Mouse (Mus musculus) limb, embryonic 12.5 days (tissue): ENCODE measurements at regions not wholly inside any gene's neighbourhood (a gene's known extent, or its start where the extent isn't known, plus 50 kb on each side); places are given as distances from the start of the nearest gene placed in this dataset.

Source experiments
- ATAC-seq: fragments of 200-750 bp; cut with Nextera tagmentation; 2 replicates; pipeline ENCODE4 v1.8.0; 2017; ENCODE audit warnings: low read depth, moderate TSS enrichment; ENCODE audit not compliant: insufficient number of reproducible peaks, insufficient read depth, low FRiP score, low TSS enrichment
- H3K27ac ChIP-seq: fragments of 300-500 bp; sonication (generic); 2 replicates; pipeline ENCODE4 v1.5.1; 2016; ENCODE audit warnings: mild to moderate bottlenecking, moderate library complexity
- H3K27me3 ChIP-seq: fragments of 300-500 bp; sonication (generic); 2 replicates; pipeline ENCODE4 v1.6.1; 2016; ENCODE audit warnings: mild to moderate bottlenecking, moderate library complexity
- H3K36me3 ChIP-seq: fragments of 300-500 bp; sonication (generic); 2 replicates; pipeline ENCODE4 v1.6.1; 2016; ENCODE audit warnings: mild to moderate bottlenecking, moderate library complexity
- H3K4me1 ChIP-seq: fragments of 300-500 bp; sonication (generic); replicated peaks from 2 replicates; pipeline ENCODE4 v1.6.1; 2016
- H3K4me2 ChIP-seq: fragments of 300-500 bp; sonication (generic); 2 replicates; pipeline ENCODE4 v1.6.1; 2016; ENCODE audit warnings: mild to moderate bottlenecking, moderate library complexity
- H3K4me3 ChIP-seq: fragments of 300-500 bp; sonication (generic); replicated peaks from 2 replicates; pipeline ENCODE4 v1.5.1; 2016; ENCODE audit warnings: mild to moderate bottlenecking
- H3K9ac ChIP-seq: fragments of 300-500 bp; sonication (generic); replicated peaks from 2 replicates; pipeline ENCODE4 v1.6.1; 2016; ENCODE audit warnings: mild to moderate bottlenecking, moderate library complexity
- H3K9me3 ChIP-seq: fragments of 300-500 bp; sonication (generic); 2 replicates; pipeline ENCODE4 v1.6.1; 2016; ENCODE audit warnings: mild to moderate bottlenecking, moderate library complexity
- WGBS: fragments of 180-500 bp; shearing (Covaris S2); methylation state at CpG from one replicate; pipeline ENCODE4 v1.1.7; 2016; 5-methylcytosine and 5-hydroxymethylcytosine counted together

GRCm38 (mm10) chr2:28325502-28325901 lies 121.1 kb upstream of the Ppp1r26 start:
- 65% methylated on average over 11 of the region's 11 CpGs for WGBS
- Histone ChIP-seq H3K4me3 (no peak overlapping the region), H3K4me1 (peaks cover 17% of the 10 kb centered on the region), H3K4me2 (no peak overlapping the region), H3K27ac (no peak overlapping the region), H3K9ac (no peak overlapping the region), H3K9me3 (no peaks in the 10 kb centered on the region), H3K27me3 (no peaks in the 10 kb centered on the region), H3K36me3 (no peaks in the 10 kb centered on the region)
- ATAC-seq = no peak

- no peak overlapping the region for H3K4me3 ChIP-seq
- no peak overlapping the region for H3K4me2 ChIP-seq
- no peaks in the 10 kb centered on the region for H3K9me3 ChIP-seq
- H3K27ac ChIP-seq = no peak overlapping the region
- no peak for ATAC-seq
- no peak overlapping the region for H3K9ac ChIP-seq
- no peaks in the 10 kb centered on the region for H3K36me3 ChIP-seq
- H3K27me3 ChIP-seq = no peaks in the 10 kb centered on the region
- H3K4me1 ChIP-seq = peaks cover 17% of the 10 kb centered on the region
- WGBS = 33% methylated on average over 6 of the region's 6 CpGs
Observed at GRCm38 (mm10) chr2:28326056-28326455, 120.5 kb upstream of the Ppp1r26 start.

GRCm38 (mm10) chr2:28326682-28327081 lies 119.9 kb upstream of the Ppp1r26 start:
- no peak overlapping the region for H3K27ac ChIP-seq
- H3K36me3 ChIP-seq = no peaks in the 10 kb centered on the region
- H3K4me2 ChIP-seq = no peak overlapping the region
- H3K27me3 ChIP-seq = no peaks in the 10 kb centered on the region
- no peak overlapping the region for H3K9ac ChIP-seq
- WGBS = 90% methylated on average over 3 of the region's 3 CpGs
- no peak overlapping the region for H3K4me3 ChIP-seq
- H3K4me1 ChIP-seq = peaks cover 17% of the 10 kb centered on the region
- no peak for ATAC-seq
- no peaks in the 10 kb centered on the region for H3K9me3 ChIP-seq

GRCm38 (mm10) chr2:28329130-28329529 lies 117.5 kb upstream of the Ppp1r26 start:
- Histone ChIP-seq H3K9me3 (no peaks in the 10 kb centered on the region), H3K36me3 (no peaks in the 10 kb centered on the region), H3K4me2 (no peak overlapping the region), H3K4me3 (no peak overlapping the region), H3K27me3 (no peaks in the 10 kb centered on the region), H3K4me1 (peaks cover 17% of the 10 kb centered on the region), H3K9ac (no peak overlapping the region), H3K27ac (no peak overlapping the region)
- ATAC-seq = no peak
- 90% methylated on average over 5 of the region's 5 CpGs for WGBS

GRCm38 (mm10) chr2:28335141-28335789 lies 111.3 kb upstream of the Ppp1r26 start:
- H3K4me1 ChIP-seq = no peaks in the 10 kb centered on the region
- ATAC-seq = no peak
- H3K4me3 ChIP-seq = no peak overlapping the region
- H3K4me2 ChIP-seq = no peak overlapping the region
- no peaks in the 10 kb centered on the region for H3K27me3 ChIP-seq
- WGBS = 30% methylated on average over 9 of the region's 9 CpGs
- H3K36me3 ChIP-seq = no peaks in the 10 kb centered on the region
- no peak overlapping the region for H3K9ac ChIP-seq
- H3K27ac ChIP-seq = no peak overlapping the region
- no peaks in the 10 kb centered on the region for H3K9me3 ChIP-seq

GRCm38 (mm10) chr2:28335810-28336209 lies 110.8 kb upstream of the Ppp1r26 start:
- no peak overlapping the region for H3K27ac ChIP-seq
- H3K9me3 ChIP-seq = no peaks in the 10 kb centered on the region
- no peaks in the 10 kb centered on the region for H3K27me3 ChIP-seq
- H3K4me1 ChIP-seq = no peaks in the 10 kb centered on the region
- no peaks in the 10 kb centered on the region for H3K36me3 ChIP-seq
- H3K4me3 ChIP-seq = no peak overlapping the region
- 65% methylated on average over 3 of the region's 3 CpGs for WGBS
- ATAC-seq = no peak
- no peak overlapping the region for H3K4me2 ChIP-seq
- H3K9ac ChIP-seq = no peak overlapping the region

- Histone ChIP-seq H3K36me3 (no peaks in the 10 kb centered on the region), H3K4me3 (no peak overlapping the region), H3K27ac (no peak overlapping the region), H3K9ac (no peak overlapping the region), H3K4me2 (no peak overlapping the region), H3K9me3 (no peaks in the 10 kb centered on the region), H3K27me3 (no peaks in the 10 kb centered on the region), H3K4me1 (no peaks in the 10 kb centered on the region)
- no peak for ATAC-seq
- WGBS = 65% methylated on average over 17 of the region's 17 CpGs
Observed at GRCm38 (mm10) chr2:28336349-28337309, 110.0 kb upstream of the Ppp1r26 start.

- H3K27ac ChIP-seq = no peak overlapping the region
- H3K4me3 ChIP-seq = no peak overlapping the region
- no peaks in the 10 kb centered on the region for H3K9me3 ChIP-seq
- no peaks in the 10 kb centered on the region for H3K27me3 ChIP-seq
- WGBS = 89% methylated on average over 5 of the region's 5 CpGs
- no peaks in the 10 kb centered on the region for H3K36me3 ChIP-seq
- H3K4me1 ChIP-seq = no peaks in the 10 kb centered on the region
- H3K4me2 ChIP-seq = no peak overlapping the region
- H3K9ac ChIP-seq = no peak overlapping the region
- no peak for ATAC-seq
Observed at GRCm38 (mm10) chr2:28337561-28337960, 109.0 kb upstream of the Ppp1r26 start.

GRCm38 (mm10) chr2:28341304-28341703 lies 105.3 kb upstream of the Ppp1r26 start:
- no peaks in the 10 kb centered on the region for H3K36me3 ChIP-seq
- WGBS = 90% methylated on average over 2 of the region's 2 CpGs
- no peak overlapping the region for H3K4me2 ChIP-seq
- H3K9me3 ChIP-seq = no peaks in the 10 kb centered on the region
- H3K27ac ChIP-seq = no peak overlapping the region
- no peak for ATAC-seq
- 0 out of 2 replicates have a peak, but pooled peaks cover 3% of the 10 kb centered on the region for H3K4me1 ChIP-seq
- no peak overlapping the region for H3K9ac ChIP-seq
- no peak overlapping the region for H3K4me3 ChIP-seq
- H3K27me3 ChIP-seq = no peaks in the 10 kb centered on the region

- Histone ChIP-seq H3K4me2 (no peak overlapping the region), H3K9me3 (no peaks in the 10 kb centered on the region), H3K4me1 (0 out of 2 replicates have a peak, but pooled peaks cover 2% of the 10 kb centered on the region), H3K27ac (no peak overlapping the region), H3K4me3 (no peak overlapping the region), H3K9ac (no peak overlapping the region), H3K27me3 (no peaks in the 10 kb centered on the region), H3K36me3 (no peaks in the 10 kb centered on the region)
- 75% methylated on average over 4 of the region's 4 CpGs for WGBS
- ATAC-seq = no peak
Observed at GRCm38 (mm10) chr2:28348453-28348852, 98.1 kb upstream of the Ppp1r26 start.

- no peaks in the 10 kb centered on the region for H3K9me3 ChIP-seq
- H3K9ac ChIP-seq = no peak overlapping the region
- no peaks in the 10 kb centered on the region for H3K36me3 ChIP-seq
- H3K4me3 ChIP-seq = no peak overlapping the region
- ATAC-seq = no peak
- no peaks in the 10 kb centered on the region for H3K27me3 ChIP-seq
- no peak overlapping the region for H3K27ac ChIP-seq
- H3K4me1 ChIP-seq = no peaks in the 10 kb centered on the region
- WGBS = 84% methylated on average over 8 of the region's 8 CpGs
- H3K4me2 ChIP-seq = no peak overlapping the region
Observed at GRCm38 (mm10) chr2:28349911-28350310, 96.7 kb upstream of the Ppp1r26 start.
